Mouse (Mus musculus): ENCODE data around the gene Nos1ap.

The Nos1ap gene

GRCm38 (mm10) chr1:170419961-170420360 lies 169.7 kb downstream of the Nos1ap start:
- no peak for DNase-seq (ENCODE audit: extremely low spot score, low spot score)

- no peak for DNase-seq (ENCODE audit: extremely low spot score, low spot score)
These were observed 171.5 kb downstream of the Nos1ap start for GRCm38 (mm10) chr1:170418131-170418530.

GRCm38 (mm10) chr1:170416967-170417366 lies 172.7 kb downstream of the Nos1ap start:
- no peak for DNase-seq (ENCODE audit: extremely low spot score, low spot score)

- no peak for DNase-seq (ENCODE audit: extremely low spot score, low spot score)
These were observed 173.5 kb downstream of the Nos1ap start for GRCm38 (mm10) chr1:170416206-170416605.

- DNase-seq (ENCODE audit: extremely low spot score, low spot score) = no peak
These were observed 174.3 kb downstream of the Nos1ap start for GRCm38 (mm10) chr1:170415395-170415794.

GRCm38 (mm10) chr1:170410402-170411191 lies 179.1 kb downstream of the Nos1ap start:
- DNase-seq (ENCODE audit: extremely low spot score, low spot score) = no peak

- DNase-seq (ENCODE audit: extremely low spot score, low spot score) = no peak
These were observed 180.6 kb downstream of the Nos1ap start for GRCm38 (mm10) chr1:170409091-170409490.

GRCm38 (mm10) chr1:170406921-170407320 lies 182.7 kb downstream of the Nos1ap start:
- DNase-seq (ENCODE audit: extremely low spot score, low spot score) = no peak

GRCm38 (mm10) chr1:170405152-170405551 lies 184.5 kb downstream of the Nos1ap start:
- DNase-seq (ENCODE audit: extremely low spot score, low spot score) = no peak

- no peak for DNase-seq (ENCODE audit: extremely low spot score, low spot score)
These were observed 187.0 kb downstream of the Nos1ap start for GRCm38 (mm10) chr1:170402682-170403081.

GRCm38 (mm10) chr1:170398866-170399265 lies 190.8 kb downstream of the Nos1ap start:
- DNase-seq (ENCODE audit: extremely low spot score, low spot score) = no peak

GRCm38 (mm10) chr1:170395101-170395500 lies 194.6 kb downstream of the Nos1ap start:
- no peak for DNase-seq (ENCODE audit: extremely low spot score, low spot score)

GRCm38 (mm10) chr1:170394641-170395040 lies 195.0 kb downstream of the Nos1ap start:
- no peak for DNase-seq (ENCODE audit: extremely low spot score, low spot score)

- no peak for DNase-seq (ENCODE audit: extremely low spot score, low spot score)
These were observed 196.6 kb downstream of the Nos1ap start for GRCm38 (mm10) chr1:170392771-170393728.

- no peak for DNase-seq (ENCODE audit: extremely low spot score, low spot score)
These were observed 202.3 kb downstream of the Nos1ap start for GRCm38 (mm10) chr1:170387180-170387912.

GRCm38 (mm10) chr1:170385416-170385815 lies 204.2 kb downstream of the Nos1ap start:
- no peak for DNase-seq (ENCODE audit: extremely low spot score, low spot score)

GRCm38 (mm10) chr1:170383530-170383929 lies 206.1 kb downstream of the Nos1ap start:
- no peak for DNase-seq (ENCODE audit: extremely low spot score, low spot score)

GRCm38 (mm10) chr1:170381457-170381856 lies 208.2 kb downstream of the Nos1ap start:
- no peak for DNase-seq (ENCODE audit: extremely low spot score, low spot score)

- DNase-seq (ENCODE audit: extremely low spot score, low spot score) = no peak
These were observed 209.2 kb downstream of the Nos1ap start for GRCm38 (mm10) chr1:170380505-170380904.

GRCm38 (mm10) chr1:170375721-170376120 lies 213.9 kb downstream of the Nos1ap start:
- DNase-seq (ENCODE audit: extremely low spot score, low spot score) = no peak

GRCm38 (mm10) chr1:170373750-170374149 lies 215.9 kb downstream of the Nos1ap start:
- DNase-seq (ENCODE audit: extremely low spot score, low spot score) = no peak
